In the genomic region with DNA sequence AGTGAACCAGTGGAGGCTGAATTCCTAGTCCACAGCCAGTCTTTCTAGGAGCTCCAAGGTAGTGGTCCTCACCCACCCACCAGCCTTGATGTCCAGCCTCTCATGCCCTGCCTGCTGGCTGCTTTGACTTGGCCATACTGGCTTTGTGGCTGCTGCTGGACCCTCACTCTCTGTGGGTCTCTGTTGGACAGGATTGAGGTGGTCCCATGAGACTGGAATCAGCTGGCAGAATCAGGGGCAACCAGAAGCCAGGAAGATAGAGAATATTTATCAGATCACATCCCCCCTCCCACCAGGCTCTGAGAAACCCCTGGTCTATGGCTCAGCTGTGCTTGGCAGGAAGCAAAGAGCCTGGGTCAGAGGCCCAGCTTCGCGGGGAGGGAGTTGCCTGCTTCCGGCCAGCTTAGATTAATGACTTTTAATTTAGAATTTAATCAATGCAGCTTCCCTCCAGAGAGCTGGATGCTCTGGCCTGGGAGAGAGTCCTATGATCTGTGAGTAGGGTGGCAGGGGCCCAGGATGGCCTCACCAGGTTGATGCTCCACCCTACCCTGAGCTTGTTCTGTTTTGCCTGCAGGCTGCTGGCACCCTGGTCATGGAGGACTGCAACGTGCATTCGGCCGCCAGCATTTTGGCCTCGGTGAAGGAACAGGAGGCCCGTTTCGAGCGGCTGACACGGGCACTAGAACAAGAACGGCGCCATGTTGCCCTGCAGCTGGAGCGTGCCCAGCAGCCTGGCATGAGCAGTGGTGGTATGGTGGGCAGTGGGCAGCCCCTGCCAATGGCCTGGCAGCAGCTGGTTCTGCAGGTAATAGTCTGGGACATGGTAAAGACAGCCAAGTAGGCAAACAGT, we compare ENCODE assay signal across 8 mouse cellular contexts. TPM values are rescaled to one million over a fixed set of nuclear protein-coding genes. Genes with fewer than 3 reads are reported as not detected.
DNase-seq lines count a peak whose midpoint lies in the region; ATAC-seq and TF ChIP-seq lines count a peak whose summit lies in the region.

No protein-coding gene starts in this region.

- H3K9me3 ChIP-seq in lung, embryonic 16.5 days (ENCODE audit: control insufficient read depth, low read length), result no peaks in the 10 kb centered on the region
- no peaks in the 10 kb centered on the region for H3K9me3 ChIP-seq in kidney, postnatal 0 days (replicated peaks; ENCODE audit: low read length)
- no peaks in the 10 kb centered on the region for H3K9me3 ChIP-seq in neural tube, embryonic 13.5 days

- no peak for TF ChIP-seq CTCF in lung, adult 2 months (IDR thresholded peaks at IDR 0.05; ENCODE audit: insufficient read depth, low read length)
- no peak for TF ChIP-seq CTCF in kidney, postnatal 0 days (IDR thresholded peaks at IDR 0.05; ENCODE audit: low read depth)

- no peak overlapping the region for H3K4me3 ChIP-seq in lung, embryonic 16.5 days (ENCODE audit: low read length)
- no peak overlapping the region for H3K4me3 ChIP-seq in lung, adult 2 months (replicated peaks; ENCODE audit: extremely low read depth, low read depth, low read length)
- no peak overlapping the region for H3K4me3 ChIP-seq in kidney, postnatal 0 days (replicated peaks; ENCODE audit: low read depth, low read length)
- H3K4me3 ChIP-seq in neural tube, embryonic 13.5 days, result no peak overlapping the region

- no peak overlapping the region for H3K4me2 ChIP-seq in lung, embryonic 16.5 days (ENCODE audit: low read depth, low read length)
- no peak overlapping the region for H3K4me2 ChIP-seq in kidney, postnatal 0 days (ENCODE audit: low read length)
- H3K4me2 ChIP-seq in neural tube, embryonic 13.5 days, result no peak overlapping the region

- H3K4me1 ChIP-seq in lung, embryonic 16.5 days (replicated peaks; ENCODE audit: control insufficient read depth, insufficient read depth, low read length), result peaks cover 34% of the 10 kb centered on the region
- peaks cover 14% of the 10 kb centered on the region for H3K4me1 ChIP-seq in lung, adult 2 months (ENCODE audit: control insufficient read depth, insufficient read depth, low read length)
- H3K4me1 ChIP-seq in kidney, postnatal 0 days (replicated peaks; ENCODE audit: insufficient read depth, low read length), result peaks cover 28% of the 10 kb centered on the region
- peaks cover 92% of the 10 kb centered on the region for H3K4me1 ChIP-seq in neural tube, embryonic 13.5 days (replicated peaks)

- TF ChIP-seq POLR2A in lung, adult 2 months (IDR thresholded peaks at IDR 0.05; ENCODE audit: borderline replicate concordance, extremely low read depth, low read depth, low read length), result no peak

- WGBS in lung, embryonic 16.5 days, result 78% methylated on average over 14 of the region's 14 CpGs
- WGBS in lung, adult 2 months, result 74% methylated on average over 14 of the region's 14 CpGs
- 67% methylated on average over 14 of the region's 14 CpGs for WGBS in kidney, postnatal 0 days
- whole genome bisulfite sequencing in neural tube, embryonic 13.5 days, result 65% methylated on average over 14 of the region's 14 CpGs

- peak overlapping the region; percentile 9 for H3K9ac ChIP-seq in lung, embryonic 16.5 days (ENCODE audit: low read length)
- H3K9ac ChIP-seq in kidney, postnatal 0 days (ENCODE audit: low read depth, low read length), result no peak overlapping the region
- H3K9ac ChIP-seq in neural tube, embryonic 13.5 days, result peak overlapping the region; percentile 46; the same call in 1 of the 2 replicates

- H3K27me3 ChIP-seq in lung, embryonic 16.5 days (ENCODE audit: control insufficient read depth, insufficient read depth, low read depth, low read length), result no peaks in the 10 kb centered on the region
- no peaks in the 10 kb centered on the region for H3K27me3 ChIP-seq in kidney, postnatal 0 days (ENCODE audit: insufficient read depth, low read length)
- no peaks in the 10 kb centered on the region for H3K27me3 ChIP-seq in neural tube, embryonic 13.5 days

- H3K27ac ChIP-seq in lung, embryonic 16.5 days (ENCODE audit: low read length), result peak overlapping the region; percentile 67
- H3K27ac ChIP-seq in kidney, postnatal 0 days, result peak overlapping the region; percentile 38; the same call in 1 of the 2 replicates
- H3K27ac ChIP-seq in neural tube, embryonic 13.5 days (replicated peaks), result peak overlapping the region; percentile 81

- no peak for ATAC-seq in cerebellum, adult (ENCODE audit: insufficient number of reproducible peaks, low FRiP score, low TSS enrichment)
- ATAC-seq in lung, embryonic 16.5 days (ENCODE audit: low read depth), result no peak
- ATAC-seq in kidney, postnatal 0 days (replicated peaks; ENCODE audit: low FRiP score, low read depth), result no peak
- ATAC-seq in neural tube, embryonic 13.5 days (ENCODE audit: low read depth), result no peak
- no peak for ATAC-seq in CD4-positive, CD25-positive, alpha-beta regulatory T cell, adult 4 months

- peak; percentile 14 for DNase-seq in cerebellum, adult 8-10 months
- DNase-seq in lung, adult 2 months, result no peak
- peak; percentile 50 for DNase-seq in kidney, postnatal 0 days (ENCODE audit: low spot score)
- DNase-seq in urinary bladder, postnatal 14 days (ENCODE audit: low spot score), result no peak

- no peaks in the 10 kb centered on the region for H3K36me3 ChIP-seq in lung, embryonic 16.5 days (ENCODE audit: control insufficient read depth, insufficient read depth, low read length)
- H3K36me3 ChIP-seq in kidney, postnatal 0 days (ENCODE audit: insufficient read depth, low read length), result no peaks in the 10 kb centered on the region
- H3K36me3 ChIP-seq in neural tube, embryonic 13.5 days, result no peaks in the 10 kb centered on the region

RNA-seq across cellular contexts. Expression of gene Txnrd2, which starts 37.4 kb away (rescaled TPM):
- polyA plus RNA-seq in lung, embryonic 16.5 days (2015; fragmentation: Nextera tagmentation; extraction: Ambion mirVana), result 22.0 and 22.1 TPM in 2 replicates
- polyA plus RNA-seq in lung, adult 2 months (2012; rRNA removed), result 11.7 and 19.4 TPM in 2 replicates
- 29.8 and 30.6 TPM in 2 replicates for polyA plus RNA-seq in kidney, postnatal 0 days (2015; fragmentation: Nextera tagmentation; extraction: Ambion mirVana)
- polyA plus RNA-seq in neural tube, embryonic 13.5 days (2015; fragmentation: Nextera tagmentation; extraction: Ambion mirVana), result 20.3 and 22.8 TPM in 2 replicates
- polyA plus RNA-seq in CD4-positive, CD25-positive, alpha-beta regulatory T cell, adult 4 months (2017; shearing (Covaris generic)), result 10 to 100 TPM; 21.7 to 26.7 TPM

RNA-seq across cellular contexts. Expression of gene Comt, which starts 37.8 kb away (rescaled TPM):
- polyA plus RNA-seq in lung, embryonic 16.5 days (2015; fragmentation: Nextera tagmentation; extraction: Ambion mirVana), result 124 and 125 TPM in 2 replicates
- 159 and 171 TPM in 2 replicates for polyA plus RNA-seq in lung, adult 2 months (2012; rRNA removed)
- polyA plus RNA-seq in kidney, postnatal 0 days (2015; fragmentation: Nextera tagmentation; extraction: Ambion mirVana), result 107 and 123 TPM in 2 replicates
- polyA plus RNA-seq in neural tube, embryonic 13.5 days (2015; fragmentation: Nextera tagmentation; extraction: Ambion mirVana), result 86.4 and 93.2 TPM in 2 replicates
- polyA plus RNA-seq in CD4-positive, CD25-positive, alpha-beta regulatory T cell, adult 4 months (2017; shearing (Covaris generic)), result 10 to 100 TPM; 62.0 to 65.2 TPM

RNA-seq across cellular contexts. Expression of gene Arvcf, which starts 40.8 kb away (rescaled TPM):
- polyA plus RNA-seq in lung, embryonic 16.5 days (2015; fragmentation: Nextera tagmentation; extraction: Ambion mirVana), result 34.0 and 36.7 TPM in 2 replicates
- polyA plus RNA-seq in lung, adult 2 months (2012; rRNA removed), result 49.9 and 53.7 TPM in 2 replicates
- 20.0 and 20.6 TPM in 2 replicates for polyA plus RNA-seq in kidney, postnatal 0 days (2015; fragmentation: Nextera tagmentation; extraction: Ambion mirVana)
- 85.2 and 93.6 TPM in 2 replicates for polyA plus RNA-seq in neural tube, embryonic 13.5 days (2015; fragmentation: Nextera tagmentation; extraction: Ambion mirVana)
- under 1 TPM in 1 of 2 experiments, not detected in 1; 0.91 TPM for polyA plus RNA-seq in CD4-positive, CD25-positive, alpha-beta regulatory T cell, adult 4 months (2017; shearing (Covaris generic))

RNA-seq across cellular contexts. Expression of gene Tango2, which starts 40.9 kb away (rescaled TPM):
- 27.0 and 28.7 TPM in 2 replicates for polyA plus RNA-seq in lung, embryonic 16.5 days (2015; fragmentation: Nextera tagmentation; extraction: Ambion mirVana)
- polyA plus RNA-seq in lung, adult 2 months (2012; rRNA removed), result 35.1 and 36.1 TPM in 2 replicates
- polyA plus RNA-seq in kidney, postnatal 0 days (2015; fragmentation: Nextera tagmentation; extraction: Ambion mirVana), result 28.3 and 31.6 TPM in 2 replicates
- 74.0 and 79.5 TPM in 2 replicates for polyA plus RNA-seq in neural tube, embryonic 13.5 days (2015; fragmentation: Nextera tagmentation; extraction: Ambion mirVana)
- polyA plus RNA-seq in CD4-positive, CD25-positive, alpha-beta regulatory T cell, adult 4 months (2017; shearing (Covaris generic)), result 10 to 100 TPM; 71.4 to 94.5 TPM

Comparison
In these comparisons a context has a peak if more than half of its experiments do, and no peak if none do; other contexts are left out.
1. DNase-seq: peak in cerebellum, adult 8-10 months (single experiment) and kidney, postnatal 0 days (single experiment); none in lung, adult 2 months (single experiment) and urinary bladder, postnatal 14 days (single experiment).
2. RNA of gene Arvcf, which starts 40.8 kb away (polyA plus RNA-seq): 85.2 to 93.6 TPM in neural tube, embryonic 13.5 days, 49.9 to 53.7 TPM in lung, adult 2 months, 34.0 to 36.7 TPM in lung, embryonic 16.5 days and 20.0 to 20.6 TPM in kidney, postnatal 0 days; 0.91 TPM in CD4-positive, CD25-positive, alpha-beta regulatory T cell, adult 4 months; every median in the first group is over 10 times any median in the second.
3. Peak in every context shown above with its lines, with median percentiles within 50 percentile points of each other: H3K27ac ChIP-seq.